Mouse (Mus musculus): ENCODE data around the gene Knop1.

GRCm38 (mm10) chr7:118824451-118824850, 31.6 kb downstream of the Knop1 start:
- TF ChIP-seq CTCF (IDR thresholded peaks at IDR 0.05; ENCODE audit: insufficient read depth, low read length), result no peak
- TF ChIP-seq POLR2A (IDR thresholded peaks at IDR 0.05; ENCODE audit: borderline replicate concordance, extremely low read depth, low read depth, low read length), result no peak
